Mouse (Mus musculus) left cerebral cortex, postnatal 36 days (tissue): ENCODE measurements around the gene Cks1b. TPM values are rescaled to one million over a fixed set of nuclear protein-coding genes. Genes with fewer than 3 reads are reported as not detected.
A peak's percentile ranks its signal among the peaks of the same experiment; 100 is the strongest.
"Not testable (repeated sequence)": the region's sequence is repeated elsewhere in the genome, so short reads cannot be mapped to it uniquely, and the experiment has no call there.

Source experiments
- DNase-seq, 2 experiments: peaks; one replicate each; pipeline ENCODE4 v3.0.0; 2021 to 2022; ENCODE audit warnings: low spot score in 2 of 2, mixed read lengths in 1 of 2
- intact Hi-C: fragments of 180-260 bp; cut with DNase I; formaldehyde crosslinking; loops from one replicate; pipeline ENCODE4 v1.15.1; 2025
- total RNA-seq, 2 experiments: library from RNA; stranded (reverse); gene quantifications; 2 replicates each; pipeline ENCODE4 v1.2.3; 2021

The Cks1b gene
- total RNA-seq, 2 experiments from 2014 or later: 2.1 to 2.3 TPM

- intact Hi-C loops: no loop called here
- DNase-seq: peak; percentile 96 to 97
Measured at GRCm38 (mm10) chr3:89430171-89431159, 12.3 kb upstream of the Cks1b start, which contains the start of gene Pygo2. Gene Pygo2, plus strand, starts transcription at chr3:89430214.

DNA sequence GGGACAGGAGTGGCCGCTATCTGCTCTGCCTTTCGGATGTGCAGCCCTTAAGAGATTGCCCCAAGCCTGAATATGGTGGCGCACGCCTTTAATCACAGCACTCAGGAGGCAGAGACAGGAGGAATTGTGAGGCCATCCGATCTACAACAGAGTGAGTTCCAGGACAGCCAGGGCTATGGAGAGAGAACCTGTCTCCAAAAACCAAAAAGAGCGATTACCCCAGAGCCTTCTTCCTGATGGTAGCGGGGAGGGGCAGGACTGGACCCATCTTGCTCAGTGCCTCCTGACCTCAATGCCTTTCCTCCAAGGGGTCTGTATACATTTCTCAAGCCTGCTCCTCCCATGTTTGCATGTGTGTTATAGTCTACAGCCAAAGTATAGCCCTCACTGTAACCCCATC, 10.8 kb upstream of the Cks1b start:
- intact Hi-C loops, DNase-seq: not testable (repeated sequence)

- intact Hi-C loops: no loop called here
- DNase-seq: no peak
Measured at GRCm38 (mm10) chr3:89425876-89426275, 7.7 kb upstream of the Cks1b start.

DNA sequence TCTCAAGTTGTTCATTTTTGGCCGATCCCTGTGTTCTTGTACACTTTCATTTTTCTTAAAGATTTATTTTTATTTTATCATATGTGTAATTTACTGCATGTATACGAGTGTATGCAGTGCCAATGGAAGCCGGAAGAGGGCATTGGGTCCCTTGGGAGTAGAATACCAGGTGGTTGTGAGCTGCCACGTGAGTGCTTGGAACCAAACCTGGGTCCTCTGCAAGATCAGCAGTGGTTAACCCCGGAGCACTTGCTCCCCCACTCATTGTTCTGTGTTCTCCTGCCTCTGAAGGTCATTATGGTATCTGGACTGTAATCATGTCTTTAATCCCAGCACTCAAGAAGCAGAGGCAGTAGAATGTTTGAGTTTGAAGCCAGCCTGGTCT, 7.0 kb upstream of the Cks1b start:
- DNase-seq: no peak
- intact Hi-C loops: no loop called here

GRCm38 (mm10) chr3:89424416-89425140, 6.4 kb upstream of the Cks1b start:
- DNase-seq: no peak
- intact Hi-C loops: no loop called here

GRCm38 (mm10) chr3:89422556-89423205, 4.5 kb upstream of the Cks1b start:
- no peak for DNase-seq
- intact Hi-C loops: no loop called here

- intact Hi-C loops: no loop called here
- DNase-seq: no peak
Measured at GRCm38 (mm10) chr3:89421810-89422473, 3.8 kb upstream of the Cks1b start.

DNA sequence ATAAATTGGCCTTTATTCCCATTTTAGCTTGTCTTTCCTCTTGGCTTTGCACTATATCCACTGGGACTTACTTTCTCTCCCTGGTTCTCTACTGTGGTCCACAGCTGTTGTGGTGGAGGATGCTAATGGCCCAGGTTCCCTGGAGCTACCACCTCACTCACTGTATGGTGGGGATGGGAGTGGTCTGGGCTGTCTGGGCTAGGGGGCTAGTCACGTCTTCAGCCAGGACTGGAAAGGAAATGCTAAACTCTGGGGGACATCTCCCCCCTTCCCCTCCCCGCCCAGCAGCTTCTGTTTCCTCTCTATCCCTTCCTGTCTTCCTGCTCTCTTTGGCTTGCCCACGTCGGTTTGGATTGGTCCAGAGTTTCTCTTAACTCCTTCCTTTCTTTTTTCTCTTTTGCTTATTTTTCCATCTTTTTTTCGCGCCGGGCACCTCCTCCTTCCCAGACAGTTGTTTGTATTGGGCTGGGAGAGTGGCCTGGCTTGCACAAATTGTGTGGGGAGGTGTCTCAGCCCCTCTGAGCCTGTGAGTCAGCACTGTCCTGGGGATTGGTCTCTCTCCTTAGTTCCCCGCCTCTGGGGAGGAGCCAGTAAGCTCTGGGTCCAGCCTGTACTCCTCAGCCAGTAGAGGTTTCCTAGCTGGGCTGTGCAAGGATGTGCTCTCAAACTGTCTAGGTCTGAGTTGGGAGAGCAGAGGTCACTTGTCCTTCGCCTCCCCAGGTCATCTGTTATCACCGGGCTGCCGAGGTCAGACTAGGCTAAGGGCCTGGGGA, 3.0 kb upstream of the Cks1b start:
- intact Hi-C loops: no loop called here
- peak; percentile 63 to 70 for DNase-seq

DNA sequence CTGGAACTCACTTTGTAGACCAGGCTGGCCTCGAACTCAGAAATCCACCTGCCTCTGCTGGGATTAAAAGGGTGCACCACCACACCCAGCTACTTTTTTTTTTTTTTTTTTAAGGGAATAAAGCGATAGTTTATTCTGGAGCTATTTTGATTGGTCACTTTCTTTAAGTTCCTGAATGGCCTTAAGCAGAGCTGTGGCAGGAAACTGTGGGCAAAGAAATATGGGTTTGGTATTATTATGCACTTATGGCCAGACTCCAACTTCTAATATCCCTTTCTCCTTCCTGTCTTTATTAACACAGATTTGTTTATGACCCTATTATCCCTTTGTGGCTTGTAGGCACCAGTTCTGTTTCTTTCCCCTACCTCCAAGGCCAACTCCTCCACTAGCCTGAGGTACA, 2.2 kb upstream of the Cks1b start:
- no peak for DNase-seq
- intact Hi-C loops: no loop called here

DNA sequence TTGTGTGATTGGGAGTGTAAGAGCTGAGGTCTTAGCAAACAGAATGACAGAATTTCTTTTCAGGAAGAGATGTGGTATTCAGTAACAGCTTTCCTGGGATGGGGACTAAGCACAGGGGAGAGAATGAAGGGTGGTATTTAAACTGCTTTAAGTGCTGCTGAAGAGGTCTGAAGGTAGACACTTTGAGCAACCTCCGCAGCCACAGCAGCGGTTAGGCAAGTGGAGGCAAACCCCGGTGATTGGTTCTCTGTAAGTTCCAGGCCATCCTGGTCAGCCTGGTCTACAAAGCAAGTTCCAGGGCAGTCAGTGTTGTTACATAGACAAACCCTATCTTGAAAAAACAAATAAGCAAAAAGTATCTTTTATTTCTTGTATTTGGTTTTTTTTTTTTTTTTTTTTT, 1.8 kb upstream of the Cks1b start:
- intact Hi-C loops: no loop called here

DNA sequence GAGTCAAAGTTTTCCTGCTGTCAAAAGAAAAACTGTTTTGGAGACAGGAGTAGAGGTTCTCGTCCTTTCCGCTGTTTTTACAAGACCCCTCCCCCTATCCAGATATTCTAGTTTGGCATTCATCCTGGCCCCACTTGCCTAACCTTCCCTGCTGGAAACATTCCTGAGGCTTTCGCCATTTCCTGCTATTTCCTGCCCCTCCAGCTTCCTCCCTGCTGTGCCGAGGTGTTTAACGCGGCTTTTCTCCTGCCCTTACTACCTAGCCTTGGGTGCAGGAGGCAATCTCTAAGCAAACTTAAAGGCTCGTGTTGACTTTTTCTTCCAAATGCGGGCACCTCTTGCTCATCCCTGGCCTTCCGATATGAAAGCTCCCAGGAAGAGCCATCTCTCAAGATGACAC, 1.4 kb upstream of the Cks1b start:
- intact Hi-C loops: no loop called here
- DNase-seq: no peak

More for the DNA sequence above, 1.8 kb upstream of the Cks1b start:
- DNase-seq: no peak

DNA sequence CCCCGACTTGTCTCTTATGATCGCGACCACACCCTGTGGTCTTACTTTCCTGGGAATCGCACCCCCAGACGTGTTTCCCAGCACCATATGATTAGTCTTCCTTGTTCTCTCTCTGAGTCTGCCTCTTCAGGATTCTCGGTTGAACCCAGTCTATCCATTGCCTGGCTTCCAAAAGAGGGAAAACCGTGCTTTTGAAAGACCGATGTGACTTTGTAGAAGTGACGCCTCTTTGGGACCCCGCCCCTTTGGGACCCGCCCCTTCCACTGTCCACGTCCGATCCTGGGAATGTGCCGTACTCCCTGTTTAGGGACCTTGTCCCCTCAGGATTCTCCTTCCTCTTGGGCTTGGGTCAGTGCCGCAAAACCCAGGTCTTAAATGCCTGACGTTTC, 673 bp upstream of the Cks1b start:
- no peak for DNase-seq
- intact Hi-C loops: no loop called here

- intact Hi-C loops: no loop called here
- no peak for DNase-seq
Measured at GRCm38 (mm10) chr3:89417840-89418169, 378 bp downstream of the Cks1b start.

DNA sequence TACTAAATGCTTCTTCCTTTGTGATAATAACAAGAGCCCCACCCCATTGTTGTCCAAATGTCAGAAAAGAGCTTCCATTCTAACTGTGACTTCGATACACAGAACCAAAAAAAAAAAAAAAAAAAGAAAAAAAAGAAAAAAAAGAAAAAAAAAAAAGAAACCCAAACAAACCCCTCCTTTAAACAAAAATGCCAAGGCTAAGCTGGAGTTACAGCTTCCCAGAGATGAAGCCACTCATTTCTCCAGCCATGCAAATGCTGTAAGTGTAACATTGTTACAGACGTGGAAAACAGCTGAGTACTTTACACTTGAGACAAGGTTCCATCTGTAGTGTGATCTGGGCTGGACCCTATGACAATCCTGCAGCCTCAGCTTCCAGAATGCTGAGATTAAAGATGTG, 1.1 kb downstream of the Cks1b start:
- DNase-seq: no peak
- intact Hi-C loops: no loop called here

- no peak for DNase-seq
- intact Hi-C loops: no loop called here
Measured at GRCm38 (mm10) chr3:89416158-89416557, 2.0 kb downstream of the Cks1b start.

- intact Hi-C loops: no loop called here
Measured at GRCm38 (mm10) chr3:89411490-89412393, 6.4 kb downstream of the Cks1b start, which contains the start of gene Flad1. Gene Flad1, minus strand, starts transcription at chr3:89411870.

GRCm38 (mm10) chr3:89410864-89411263, 7.3 kb downstream of the Cks1b start:
- intact Hi-C loops: no loop called here
- DNase-seq: no peak

More at GRCm38 (mm10) chr3:89411490-89412393, 6.4 kb downstream of the Cks1b start, which contains the start of gene Flad1:
- peak; percentile 99 to 100 for DNase-seq

GRCm38 (mm10) chr3:89409701-89410100, 8.5 kb downstream of the Cks1b start:
- intact Hi-C loops: no loop called here
- DNase-seq: no peak
